In genomic region chr6:114528709-114529108, GRCm38 (mm10) we compare ENCODE assay signal across 6 mouse cellular contexts.
DNase-seq lines count a peak whose midpoint lies in the region.
"Not testable (repeated sequence)": the region's sequence is repeated elsewhere in the genome, so short reads cannot be mapped to it uniquely, and the experiment has no call there.

No protein-coding gene starts in this region.

- peak; percentile 3 for DNase-seq in adrenal gland, adult 8-10 months
- peak; percentile 14 for DNase-seq in cerebellum, adult 9-10 months
- DNase-seq in frontal cortex, postnatal 36 days (ENCODE audit: low spot score in 2 of 2), result peak; percentile 54 to 68
- DNase-seq in heart, postnatal 25 days (ENCODE audit: low spot score), result peak; percentile 10
- peak; percentile 10 to 39 for DNase-seq in layer of hippocampus, adult 8-10 months (ENCODE audit: low spot score in 2 of 2)
- DNase-seq in left cerebral cortex, adult 11 months (ENCODE audit: low spot score), result peak; percentile 4

- intact Hi-C loops in heart, postnatal 25 days (cut with DNase I), result not testable (repeated sequence)

Comparison
In these comparisons a context has a peak if more than half of its experiments do, and no peak if none do; other contexts are left out.
1. Peak in every context shown above with its lines: DNase-seq.
2. DNase-seq: peak in every context shown above with its lines; median percentile 61 in frontal cortex, postnatal 36 days; 24 in layer of hippocampus, adult 8-10 months; 14 in cerebellum, adult 9-10 months; 10 in heart, postnatal 25 days; 4 in left cerebral cortex, adult 11 months; 3 in adrenal gland, adult 8-10 months.